Mouse (Mus musculus) cerebellum, adult 2 months (tissue): ENCODE results near the gene Arap2.

ENCODE experiments used
- CTCF ChIP-seq: fragments of 200-500 bp; IDR thresholded peaks from 2 replicates; pipeline ENCODE4 v1.5.1; 2011; ENCODE audit warnings: low read depth, mild to moderate bottlenecking, control low read depth, low read length, moderate library complexity, borderline replicate concordance; ENCODE audit not compliant: insufficient read depth
- POLR2A ChIP-seq: fragments of 200-500 bp; IDR thresholded peaks from 2 replicates; pipeline ENCODE4 v1.6.1; 2011; ENCODE audit warnings: low read length, control low read depth, borderline replicate concordance; ENCODE audit not compliant: insufficient read depth

DNA sequence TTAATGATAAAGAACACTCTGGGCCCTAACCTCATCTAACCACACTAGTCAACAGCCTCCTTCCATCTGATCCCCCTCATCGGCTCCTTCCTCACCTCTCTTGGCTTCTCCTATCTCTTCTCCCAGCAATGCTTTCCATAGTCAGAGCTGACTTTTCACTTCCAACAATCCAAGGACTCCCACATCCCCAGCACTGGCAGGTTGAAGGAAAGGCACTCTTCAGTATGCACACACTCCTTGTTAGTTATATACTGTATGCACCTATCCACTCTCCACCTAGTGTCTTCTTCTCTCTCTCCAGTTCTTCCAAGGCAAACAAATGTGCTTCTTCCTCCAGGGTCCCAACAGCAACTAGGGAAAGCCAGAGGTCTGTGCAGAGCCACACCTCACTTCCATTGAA is 50.0 kb downstream of the Arap2 start:
- TF ChIP-seq CTCF (no peak), POLR2A (no peak)
